Mouse (Mus musculus) bone marrow, adult 2 months (tissue): Measurements from ENCODE around the gene Smco1.

ENCODE experiments used
- CTCF ChIP-seq: fragments of 200-500 bp; IDR thresholded peaks from 2 replicates; pipeline ENCODE4 v1.5.1; 2011; ENCODE audit warnings: low read length, control low read depth; ENCODE audit not compliant: control insufficient read depth, insufficient read depth
- POLR2A ChIP-seq: fragments of 200-500 bp; IDR thresholded peaks from 2 replicates; pipeline ENCODE4 v1.6.1; 2011; ENCODE audit warnings: low read depth, mild to moderate bottlenecking, control low read depth, low read length, borderline replicate concordance; ENCODE audit not compliant: control insufficient read depth

DNA sequence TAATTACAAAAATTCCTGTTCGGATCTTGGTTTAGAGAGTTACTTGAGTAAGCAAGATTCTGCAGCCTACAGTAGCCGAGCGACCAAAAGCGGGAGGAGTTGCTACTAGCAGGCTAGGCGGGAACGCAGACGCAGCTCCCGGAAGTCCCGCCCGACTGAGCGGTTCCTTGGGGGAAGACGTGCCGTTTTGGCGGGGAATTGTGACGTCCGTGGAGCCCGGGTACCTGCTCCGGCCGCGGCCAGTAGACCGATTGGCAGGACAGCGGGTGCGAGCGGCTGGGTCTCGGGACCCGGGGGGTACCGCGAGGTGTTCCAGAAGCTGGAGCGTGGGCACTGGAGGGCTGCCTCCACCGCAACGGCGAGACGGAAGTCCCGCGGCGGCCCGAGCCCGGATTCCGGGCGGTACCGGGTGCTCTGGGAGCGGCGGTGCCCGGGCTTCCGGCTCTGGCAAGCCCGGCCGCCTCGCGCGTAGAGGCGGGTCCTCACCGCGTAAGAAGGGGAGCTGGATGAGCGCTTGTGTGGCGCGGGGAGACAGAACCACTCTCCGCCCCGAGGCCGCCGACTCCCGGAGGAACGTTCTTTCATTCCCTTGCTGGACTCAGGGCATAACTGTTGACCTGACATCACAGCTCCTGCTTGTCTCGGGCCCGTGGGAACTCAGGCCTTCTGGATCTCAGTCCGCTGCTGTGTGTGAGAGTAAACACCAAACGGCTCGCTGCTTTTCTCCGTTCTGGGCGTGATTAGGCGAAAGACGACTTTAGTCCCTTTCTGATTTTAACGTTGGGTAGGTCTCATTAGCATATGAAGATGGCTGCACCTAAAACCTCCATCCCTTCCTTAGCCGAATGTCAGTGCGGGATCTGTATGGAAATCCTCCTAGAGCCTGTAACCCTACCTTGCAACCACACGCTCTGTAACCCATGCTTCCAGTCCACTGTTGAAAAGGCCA lies 6.3 kb downstream of the Smco1 start, which contains the start of gene Rnf168:
- peak; percentile 74; the same call in 1 of the 2 replicates for TF ChIP-seq POLR2A
- TF ChIP-seq CTCF = no peak
